Mouse (Mus musculus): ENCODE measurements around the gene Fer. TPM values are rescaled to one million over a fixed set of nuclear protein-coding genes. Genes with fewer than 3 reads are reported as not detected.

Gene Fer
- polyA plus RNA-seq, 1 experiment, result 25.0 TPM

- Histone ChIP-seq H3K27ac (ENCODE audit: insufficient read depth, low read depth, low read length) (no peak overlapping the region), H3K4me1 (ENCODE audit: control insufficient read depth, insufficient read depth, low read length) (no peaks in the 10 kb centered on the region), H3K4me3 (ENCODE audit: insufficient read depth, low read length) (no peak overlapping the region)
- TF ChIP-seq POLR2A (IDR thresholded peaks at IDR 0.05; ENCODE audit: borderline replicate concordance, low read depth, low read length), result no peak
- no peak for TF ChIP-seq CTCF (IDR thresholded peaks at IDR 0.05; ENCODE audit: low read depth, low read length)
Measured at GRCm38 (mm10) chr17:63969448-63969847, 106.6 kb downstream of the Fer start.

GRCm38 (mm10) chr17:63970239-63970638 lies 107.4 kb downstream of the Fer start:
- no peak overlapping the region for H3K27ac ChIP-seq (ENCODE audit: insufficient read depth, low read depth, low read length)
- TF ChIP-seq CTCF (IDR thresholded peaks at IDR 0.05; ENCODE audit: low read depth, low read length) (no peak), POLR2A (IDR thresholded peaks at IDR 0.05; ENCODE audit: borderline replicate concordance, low read depth, low read length) (no peak)
- no peaks in the 10 kb centered on the region for H3K4me1 ChIP-seq (ENCODE audit: control insufficient read depth, insufficient read depth, low read length)
- H3K4me3 ChIP-seq (ENCODE audit: insufficient read depth, low read length), result no peak overlapping the region

- H3K27ac ChIP-seq (ENCODE audit: insufficient read depth, low read depth, low read length), result no peak overlapping the region
- no peak overlapping the region for H3K4me3 ChIP-seq (ENCODE audit: insufficient read depth, low read length)
- TF ChIP-seq POLR2A (IDR thresholded peaks at IDR 0.05; ENCODE audit: borderline replicate concordance, low read depth, low read length), result no peak
- no peak for TF ChIP-seq CTCF (IDR thresholded peaks at IDR 0.05; ENCODE audit: low read depth, low read length)
- H3K4me1 ChIP-seq (ENCODE audit: control insufficient read depth, insufficient read depth, low read length), result no peaks in the 10 kb centered on the region
Measured at GRCm38 (mm10) chr17:63970939-63971338, 108.1 kb downstream of the Fer start.

GRCm38 (mm10) chr17:63972181-63972580 lies 109.3 kb downstream of the Fer start:
- TF ChIP-seq CTCF (IDR thresholded peaks at IDR 0.05; ENCODE audit: low read depth, low read length) (no peak), POLR2A (IDR thresholded peaks at IDR 0.05; ENCODE audit: borderline replicate concordance, low read depth, low read length) (no peak)

GRCm38 (mm10) chr17:63973806-63974205 lies 110.9 kb downstream of the Fer start:
- Histone ChIP-seq H3K4me3 (ENCODE audit: insufficient read depth, low read length) (no peak overlapping the region), H3K27ac (ENCODE audit: insufficient read depth, low read depth, low read length) (no peak overlapping the region), H3K4me1 (ENCODE audit: control insufficient read depth, insufficient read depth, low read length) (no peaks in the 10 kb centered on the region)
- TF ChIP-seq POLR2A (IDR thresholded peaks at IDR 0.05; ENCODE audit: borderline replicate concordance, low read depth, low read length) (no peak), CTCF (IDR thresholded peaks at IDR 0.05; ENCODE audit: low read depth, low read length) (no peak)

More at GRCm38 (mm10) chr17:63972181-63972580, 109.3 kb downstream of the Fer start:
- Histone ChIP-seq H3K27ac (ENCODE audit: insufficient read depth, low read depth, low read length) (no peak overlapping the region), H3K4me1 (ENCODE audit: control insufficient read depth, insufficient read depth, low read length) (no peaks in the 10 kb centered on the region), H3K4me3 (ENCODE audit: insufficient read depth, low read length) (no peak overlapping the region)

GRCm38 (mm10) chr17:63974253-63974652 lies 111.4 kb downstream of the Fer start:
- no peak overlapping the region for H3K4me3 ChIP-seq (ENCODE audit: insufficient read depth, low read length)
- no peaks in the 10 kb centered on the region for H3K4me1 ChIP-seq (ENCODE audit: control insufficient read depth, insufficient read depth, low read length)
- no peak overlapping the region for H3K27ac ChIP-seq (ENCODE audit: insufficient read depth, low read depth, low read length)
- TF ChIP-seq CTCF (IDR thresholded peaks at IDR 0.05; ENCODE audit: low read depth, low read length), result no peak
- TF ChIP-seq POLR2A (IDR thresholded peaks at IDR 0.05; ENCODE audit: borderline replicate concordance, low read depth, low read length), result no peak

GRCm38 (mm10) chr17:63978794-63979571 lies 116.1 kb downstream of the Fer start:
- TF ChIP-seq CTCF (IDR thresholded peaks at IDR 0.05; ENCODE audit: low read depth, low read length), result no peak
- TF ChIP-seq POLR2A (IDR thresholded peaks at IDR 0.05; ENCODE audit: borderline replicate concordance, low read depth, low read length), result no peak
- no peak overlapping the region for H3K4me3 ChIP-seq (ENCODE audit: insufficient read depth, low read length)
- H3K27ac ChIP-seq (ENCODE audit: insufficient read depth, low read depth, low read length), result no peak overlapping the region
- no peaks in the 10 kb centered on the region for H3K4me1 ChIP-seq (ENCODE audit: control insufficient read depth, insufficient read depth, low read length)

- no peak for TF ChIP-seq POLR2A (IDR thresholded peaks at IDR 0.05; ENCODE audit: borderline replicate concordance, low read depth, low read length)
- no peak for TF ChIP-seq CTCF (IDR thresholded peaks at IDR 0.05; ENCODE audit: low read depth, low read length)
- H3K27ac ChIP-seq (ENCODE audit: insufficient read depth, low read depth, low read length), result no peak overlapping the region
Measured at GRCm38 (mm10) chr17:63980167-63980566, 117.3 kb downstream of the Fer start.

GRCm38 (mm10) chr17:63988710-63989109 lies 125.8 kb downstream of the Fer start:
- no peak for TF ChIP-seq CTCF (IDR thresholded peaks at IDR 0.05; ENCODE audit: low read depth, low read length)
- no peak for TF ChIP-seq POLR2A (IDR thresholded peaks at IDR 0.05; ENCODE audit: borderline replicate concordance, low read depth, low read length)
- H3K4me1 ChIP-seq (ENCODE audit: control insufficient read depth, insufficient read depth, low read length), result no peaks in the 10 kb centered on the region
- no peak overlapping the region for H3K4me3 ChIP-seq (ENCODE audit: insufficient read depth, low read length)
- no peak overlapping the region for H3K27ac ChIP-seq (ENCODE audit: insufficient read depth, low read depth, low read length)

More at GRCm38 (mm10) chr17:63980167-63980566, 117.3 kb downstream of the Fer start:
- H3K4me3 ChIP-seq (ENCODE audit: insufficient read depth, low read length), result no peak overlapping the region
- H3K4me1 ChIP-seq (ENCODE audit: control insufficient read depth, insufficient read depth, low read length), result no peaks in the 10 kb centered on the region

GRCm38 (mm10) chr17:63991160-63991559 lies 128.3 kb downstream of the Fer start:
- Histone ChIP-seq H3K4me1 (ENCODE audit: control insufficient read depth, insufficient read depth, low read length) (no peaks in the 10 kb centered on the region), H3K27ac (ENCODE audit: insufficient read depth, low read depth, low read length) (no peak overlapping the region), H3K4me3 (ENCODE audit: insufficient read depth, low read length) (no peak overlapping the region)
- TF ChIP-seq POLR2A (IDR thresholded peaks at IDR 0.05; ENCODE audit: borderline replicate concordance, low read depth, low read length) (no peak), CTCF (IDR thresholded peaks at IDR 0.05; ENCODE audit: low read depth, low read length) (no peak)
